Mouse (Mus musculus): Measurements from ENCODE around the gene Mlxip. TPM values are rescaled to one million over a fixed set of nuclear protein-coding genes. Genes with fewer than 3 reads are reported as not detected.

Gene Mlxip
- polyA plus RNA-seq, 1 experiment from 2014 or later: 22.7 TPM

DNA sequence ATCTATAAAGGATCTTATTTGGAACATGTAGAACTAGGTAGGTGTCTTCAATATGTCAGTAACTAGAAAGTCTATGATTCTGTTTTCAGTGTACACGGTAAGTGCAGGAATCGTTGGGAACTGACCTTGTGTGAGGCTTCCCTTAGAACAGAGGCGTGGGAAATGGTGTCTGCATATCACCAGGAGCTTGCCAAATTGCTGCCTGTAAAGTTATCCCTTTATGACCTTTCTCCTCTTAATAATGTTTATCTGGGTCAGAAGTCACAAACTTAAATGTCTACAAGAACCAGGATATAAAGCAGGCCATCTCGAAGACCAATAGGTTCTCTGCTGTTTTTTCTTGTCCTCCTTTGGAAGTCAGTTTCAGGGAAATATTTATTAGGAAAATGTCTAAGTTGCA is 17.6 kb downstream of the Mlxip start:
- H3K27ac ChIP-seq (ENCODE audit: low read depth, low read length): no peak overlapping the region
- no peak overlapping the region for H3K4me3 ChIP-seq (ENCODE audit: low read depth, low read length)
- peaks cover 3% of the 10 kb centered on the region; the same call in 1 of the 2 replicates for H3K36me3 ChIP-seq (ENCODE audit: control insufficient read depth, insufficient read depth, low read length)
- no peaks in the 10 kb centered on the region for H3K27me3 ChIP-seq (ENCODE audit: control insufficient read depth, insufficient read depth, low read length)
- H3K9me3 ChIP-seq (ENCODE audit: control insufficient read depth, low read length): no peaks in the 10 kb centered on the region
- DNase-seq (ENCODE audit: low spot score) (no peak), ATAC-seq (replicated peaks; ENCODE audit: low FRiP score) (no peak)
- WGBS: 97% methylated on average over 4 of the region's 4 CpGs
- no peak overlapping the region for H3K9ac ChIP-seq (ENCODE audit: low read length)
- no peak overlapping the region for H3K4me2 ChIP-seq (ENCODE audit: low read depth, low read length, severe bottlenecking)
- peaks cover 5% of the 10 kb centered on the region; the same call in 1 of the 2 replicates for H3K4me1 ChIP-seq (replicated peaks; ENCODE audit: control insufficient read depth, insufficient read depth, low read length)

DNA sequence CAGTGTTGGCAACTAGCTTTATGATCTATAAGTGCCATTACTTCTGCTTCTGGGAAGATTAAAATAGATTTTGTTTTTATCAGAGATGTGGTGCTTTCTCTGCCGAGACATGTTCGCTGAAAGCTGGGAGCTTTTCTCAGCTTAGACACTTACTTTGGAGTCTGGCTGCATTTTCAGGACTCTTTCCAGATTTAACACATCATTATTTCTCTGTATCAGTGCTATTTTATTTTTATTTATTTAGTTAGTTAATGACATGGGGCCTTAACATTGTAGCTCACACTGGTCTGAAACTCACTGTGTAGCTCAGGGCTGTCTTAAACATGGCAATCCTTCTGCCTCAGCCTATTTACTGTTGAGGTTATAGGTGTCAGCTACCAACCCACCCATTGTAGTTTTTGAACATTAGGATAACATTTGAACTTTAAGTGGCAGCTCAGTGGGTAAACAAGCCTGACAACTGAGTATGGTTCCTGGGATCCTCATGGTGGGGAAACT is 19.3 kb downstream of the Mlxip start:
- Histone ChIP-seq H3K4me2 (ENCODE audit: low read depth, low read length, severe bottlenecking) (no peak overlapping the region), H3K4me1 (replicated peaks; ENCODE audit: control insufficient read depth, insufficient read depth, low read length) (peaks cover 5% of the 10 kb centered on the region; the same call in 1 of the 2 replicates), H3K9ac (ENCODE audit: low read length) (no peak overlapping the region), H3K36me3 (ENCODE audit: control insufficient read depth, insufficient read depth, low read length) (peaks cover 3% of the 10 kb centered on the region; the same call in 1 of the 2 replicates), H3K9me3 (ENCODE audit: control insufficient read depth, low read length) (no peaks in the 10 kb centered on the region), H3K27ac (ENCODE audit: low read depth, low read length) (no peak overlapping the region), H3K4me3 (ENCODE audit: low read depth, low read length) (no peak overlapping the region), H3K27me3 (ENCODE audit: control insufficient read depth, insufficient read depth, low read length) (no peaks in the 10 kb centered on the region)
- no peak for ATAC-seq (replicated peaks; ENCODE audit: low FRiP score)
- no peak for DNase-seq (ENCODE audit: low spot score)
- WGBS: 96% methylated on average over 2 of the region's 2 CpGs

DNA sequence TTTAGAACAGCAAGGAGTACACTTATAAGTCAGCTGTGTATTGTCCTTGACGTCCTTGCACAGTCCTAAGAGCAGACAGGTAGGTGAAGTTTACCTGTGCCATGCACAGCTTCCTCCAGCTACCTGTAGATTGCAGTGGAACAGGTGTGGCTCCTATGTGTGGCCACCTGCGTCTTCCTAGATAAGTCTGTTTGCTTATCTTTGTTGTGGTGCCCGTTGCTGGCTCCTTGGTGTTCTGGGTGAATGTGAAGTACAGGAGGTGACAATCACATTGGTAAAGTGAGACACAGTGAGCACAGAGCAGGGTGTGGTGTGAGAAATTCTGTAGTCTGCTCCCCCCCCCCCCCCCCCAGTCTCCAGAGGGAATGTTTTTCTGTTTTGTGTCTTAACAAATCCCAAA is 21.6 kb downstream of the Mlxip start:
- Histone ChIP-seq H3K4me3 (ENCODE audit: low read depth, low read length) (no peak overlapping the region), H3K4me2 (ENCODE audit: low read depth, low read length, severe bottlenecking) (no peak overlapping the region), H3K4me1 (replicated peaks; ENCODE audit: control insufficient read depth, insufficient read depth, low read length) (peaks cover 5% of the 10 kb centered on the region; the same call in 1 of the 2 replicates), H3K27ac (ENCODE audit: low read depth, low read length) (no peak overlapping the region), H3K27me3 (ENCODE audit: control insufficient read depth, insufficient read depth, low read length) (no peaks in the 10 kb centered on the region), H3K36me3 (ENCODE audit: control insufficient read depth, insufficient read depth, low read length) (no peaks in the 10 kb centered on the region), H3K9ac (ENCODE audit: low read length) (no peak overlapping the region), H3K9me3 (ENCODE audit: control insufficient read depth, low read length) (no peaks in the 10 kb centered on the region)
- ATAC-seq (replicated peaks; ENCODE audit: low FRiP score): no peak
- 79% methylated on average over 3 of the region's 3 CpGs for WGBS
- DNase-seq (ENCODE audit: low spot score): no peak

DNA sequence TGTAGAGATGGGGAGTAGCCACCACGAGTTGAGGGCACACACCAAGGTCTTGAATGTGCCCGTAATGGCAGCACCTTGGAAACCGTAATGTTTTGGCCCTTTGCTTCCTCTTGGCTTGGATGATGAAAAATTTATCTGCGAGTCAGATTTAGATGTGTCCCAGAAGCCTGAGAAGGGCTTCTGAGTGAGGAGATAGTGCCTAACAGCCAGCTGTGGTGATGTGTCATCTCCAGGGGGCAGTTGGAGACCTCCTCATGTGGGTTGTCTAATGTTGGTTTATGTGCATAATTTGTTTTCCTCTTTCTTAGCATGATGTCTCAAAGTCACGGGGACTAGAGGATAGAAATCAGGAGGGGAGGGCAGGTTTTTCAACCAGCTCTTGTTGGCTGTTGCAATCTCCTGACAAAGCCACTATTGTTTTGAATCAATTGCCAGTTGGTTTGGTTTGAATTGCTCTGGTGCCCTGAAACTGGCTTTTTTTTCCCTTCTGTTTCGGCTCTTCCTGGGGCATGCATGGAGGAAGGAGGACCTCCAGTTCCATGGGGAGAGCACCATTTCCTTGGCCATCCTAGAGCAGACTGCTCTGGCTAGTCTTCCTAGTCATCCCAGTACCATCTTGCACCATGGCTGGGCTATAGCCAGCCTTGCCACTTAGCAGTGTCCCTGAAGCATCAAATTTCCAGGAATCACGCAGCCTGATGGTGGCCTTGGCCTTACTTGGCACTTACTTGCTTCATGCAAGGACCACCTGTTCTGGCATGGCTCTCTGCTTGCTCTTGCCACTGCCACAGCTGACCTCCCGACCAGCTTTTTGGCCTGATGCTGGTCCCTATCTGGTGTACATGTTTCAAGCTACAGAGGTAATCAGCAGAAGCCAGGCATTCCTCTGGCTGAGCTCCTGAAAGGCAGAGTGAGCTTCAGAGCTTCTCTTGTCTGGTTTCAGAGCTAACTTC is 22.2 kb downstream of the Mlxip start:
- Histone ChIP-seq H3K4me2 (ENCODE audit: low read depth, low read length, severe bottlenecking) (no peak overlapping the region), H3K27me3 (ENCODE audit: control insufficient read depth, insufficient read depth, low read length) (no peaks in the 10 kb centered on the region), H3K9ac (ENCODE audit: low read length) (no peak overlapping the region), H3K36me3 (ENCODE audit: control insufficient read depth, insufficient read depth, low read length) (no peaks in the 10 kb centered on the region), H3K27ac (ENCODE audit: low read depth, low read length) (no peak overlapping the region), H3K4me3 (ENCODE audit: low read depth, low read length) (no peak overlapping the region), H3K9me3 (ENCODE audit: control insufficient read depth, low read length) (no peaks in the 10 kb centered on the region), H3K4me1 (replicated peaks; ENCODE audit: control insufficient read depth, insufficient read depth, low read length) (peaks cover 5% of the 10 kb centered on the region; the same call in 1 of the 2 replicates)
- 69% methylated on average over 8 of the region's 8 CpGs for WGBS
- no peak for ATAC-seq (replicated peaks; ENCODE audit: low FRiP score)
- no peak for DNase-seq (ENCODE audit: low spot score)

DNA sequence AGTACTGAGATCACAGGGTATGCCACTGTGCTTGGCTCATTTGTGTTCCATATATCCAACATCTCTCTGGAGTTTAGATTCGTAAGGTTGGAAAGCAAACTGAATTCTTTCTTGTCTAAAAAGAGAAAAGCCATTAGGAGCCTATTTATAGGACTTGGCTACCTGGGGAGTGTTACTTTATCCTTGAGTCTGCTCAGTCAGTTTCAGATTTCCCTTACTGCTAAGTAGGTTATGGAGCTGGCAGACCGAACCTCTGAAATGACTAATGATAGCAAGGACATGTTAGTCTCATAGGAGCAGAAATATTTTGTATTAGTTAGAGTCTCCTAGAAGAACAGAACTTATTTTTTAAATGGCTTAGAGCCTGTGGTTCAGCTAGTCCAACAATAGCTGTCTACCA is 29.3 kb downstream of the Mlxip start:
- Histone ChIP-seq H3K9ac (ENCODE audit: low read length) (no peak overlapping the region), H3K36me3 (ENCODE audit: control insufficient read depth, insufficient read depth, low read length) (no peaks in the 10 kb centered on the region), H3K9me3 (ENCODE audit: control insufficient read depth, low read length) (no peaks in the 10 kb centered on the region; the same call in 1 of the 2 replicates), H3K4me3 (ENCODE audit: low read depth, low read length) (no peak overlapping the region), H3K27me3 (ENCODE audit: control insufficient read depth, insufficient read depth, low read length) (no peaks in the 10 kb centered on the region), H3K4me2 (ENCODE audit: low read depth, low read length, severe bottlenecking) (no peak overlapping the region), H3K27ac (ENCODE audit: low read depth, low read length) (no peak overlapping the region), H3K4me1 (replicated peaks; ENCODE audit: control insufficient read depth, insufficient read depth, low read length) (no peaks in the 10 kb centered on the region)
- DNase-seq (ENCODE audit: low spot score): no peak
- WGBS: 70% methylated on average over 2 of the region's 2 CpGs
- ATAC-seq (replicated peaks; ENCODE audit: low FRiP score): no peak

DNA sequence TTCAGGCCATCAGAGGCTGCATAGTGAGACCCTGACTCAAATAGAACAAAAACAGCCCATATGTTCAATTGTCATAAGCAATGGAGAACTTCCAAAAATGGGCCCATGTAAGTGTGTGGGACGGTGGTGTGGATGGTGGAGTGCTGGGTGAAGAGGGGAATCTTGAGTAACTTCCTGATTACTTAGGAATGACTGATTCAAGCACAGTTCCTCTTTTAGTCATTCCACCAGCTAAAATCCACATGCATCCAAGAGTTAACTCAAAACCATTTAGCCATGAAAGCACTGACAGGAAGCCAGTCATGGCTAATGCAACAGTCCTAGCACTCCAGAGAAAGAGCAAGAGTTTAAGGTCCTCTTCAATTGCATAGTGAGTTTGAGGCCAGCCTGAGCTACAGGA is 33.0 kb downstream of the Mlxip start:
- H3K27ac ChIP-seq (ENCODE audit: low read depth, low read length): no peak overlapping the region
- WGBS: 89% methylated on average over 1 of the region's 1 CpGs
- H3K9me3 ChIP-seq (ENCODE audit: control insufficient read depth, low read length): no peaks in the 10 kb centered on the region; the same call in 1 of the 2 replicates
- no peaks in the 10 kb centered on the region for H3K36me3 ChIP-seq (ENCODE audit: control insufficient read depth, insufficient read depth, low read length)
- H3K4me1 ChIP-seq (replicated peaks; ENCODE audit: control insufficient read depth, insufficient read depth, low read length): no peaks in the 10 kb centered on the region
- no peak overlapping the region for H3K9ac ChIP-seq (ENCODE audit: low read length)
- DNase-seq (ENCODE audit: low spot score) (no peak), ATAC-seq (replicated peaks; ENCODE audit: low FRiP score) (no peak)
- no peak overlapping the region for H3K4me2 ChIP-seq (ENCODE audit: low read depth, low read length, severe bottlenecking)
- no peaks in the 10 kb centered on the region for H3K27me3 ChIP-seq (ENCODE audit: control insufficient read depth, insufficient read depth, low read length)
- H3K4me3 ChIP-seq (ENCODE audit: low read depth, low read length): no peak overlapping the region

DNA sequence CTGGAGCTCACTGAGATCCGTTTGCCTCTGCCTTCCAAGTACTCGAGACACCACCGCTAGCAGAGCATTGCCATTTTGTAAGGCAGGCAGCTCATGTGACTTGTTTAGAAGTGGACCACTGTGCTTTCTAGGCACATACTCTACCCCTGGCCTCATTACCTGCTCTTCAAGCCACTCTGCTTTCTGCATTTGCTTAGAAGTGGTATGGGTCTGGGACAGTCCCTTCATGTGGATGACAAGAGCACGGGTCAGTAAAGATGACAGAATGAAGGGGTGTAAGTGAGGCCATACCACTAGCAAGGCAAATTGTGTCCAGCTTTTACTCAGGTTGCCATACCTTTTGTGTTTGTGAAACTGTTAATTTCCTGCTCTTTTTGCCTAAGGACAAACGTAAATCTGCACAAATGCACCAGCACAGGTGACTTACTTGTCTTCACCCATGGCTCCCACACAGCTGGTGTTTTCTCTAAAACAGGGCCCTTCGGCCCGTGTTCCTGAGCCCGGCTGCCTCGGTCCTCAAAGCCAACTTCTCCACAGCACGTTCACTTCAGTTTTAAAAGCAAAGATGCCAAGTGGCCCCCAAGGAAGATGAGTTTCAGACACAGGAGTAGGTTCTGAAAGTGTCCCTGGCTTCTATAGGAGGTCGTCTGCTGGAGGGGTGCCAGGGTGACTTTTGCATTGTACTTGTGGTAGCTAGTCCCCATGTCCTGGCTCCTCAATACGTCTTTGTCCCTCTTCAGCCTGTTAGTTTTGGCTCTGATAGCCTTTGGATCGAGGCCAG is 37.1 kb downstream of the Mlxip start:
- DNase-seq (ENCODE audit: low spot score): no peak
- no peak overlapping the region for H3K27ac ChIP-seq (ENCODE audit: low read depth, low read length)
- no peaks in the 10 kb centered on the region; the same call in 1 of the 2 replicates for H3K9me3 ChIP-seq (ENCODE audit: control insufficient read depth, low read length)
- H3K4me1 ChIP-seq (replicated peaks; ENCODE audit: control insufficient read depth, insufficient read depth, low read length): no peaks in the 10 kb centered on the region
- 85% methylated on average over 13 of the region's 13 CpGs for WGBS
- no peak overlapping the region for H3K4me2 ChIP-seq (ENCODE audit: low read depth, low read length, severe bottlenecking)
- H3K4me3 ChIP-seq (ENCODE audit: low read depth, low read length): no peak overlapping the region
- no peaks in the 10 kb centered on the region for H3K36me3 ChIP-seq (ENCODE audit: control insufficient read depth, insufficient read depth, low read length)
- H3K27me3 ChIP-seq (ENCODE audit: control insufficient read depth, insufficient read depth, low read length): no peaks in the 10 kb centered on the region
- no peak overlapping the region for H3K9ac ChIP-seq (ENCODE audit: low read length)
- ATAC-seq (replicated peaks; ENCODE audit: low FRiP score): no peak

DNA sequence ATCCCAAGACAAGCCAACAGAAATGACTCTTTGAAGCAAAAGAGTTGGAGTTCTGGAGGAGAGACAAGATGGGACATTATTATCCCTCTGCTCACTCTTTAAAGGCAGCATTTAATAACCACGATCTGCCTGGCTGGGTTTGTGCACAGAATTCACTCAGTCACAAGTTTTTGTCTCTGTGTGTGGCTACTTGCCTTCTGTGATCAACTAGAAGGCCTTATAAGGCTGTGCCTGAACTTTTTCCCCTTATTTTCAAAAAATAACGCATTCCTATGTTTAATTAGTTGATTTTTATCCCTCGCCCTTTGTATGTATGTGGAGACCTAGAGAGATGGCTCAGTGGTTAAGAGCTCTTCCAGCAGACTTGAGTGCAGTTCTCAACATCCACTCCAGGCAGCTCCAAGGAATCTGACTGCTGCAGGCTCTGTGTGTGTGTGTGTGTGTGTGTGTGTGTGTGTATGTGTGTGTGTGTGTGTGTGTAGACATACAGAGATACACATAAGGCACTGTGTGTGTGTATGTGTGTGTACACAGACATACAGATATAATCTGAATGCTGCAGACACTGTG is 37.8 kb downstream of the Mlxip start:
- no peak for ATAC-seq (replicated peaks; ENCODE audit: low FRiP score)
- Histone ChIP-seq H3K4me2 (ENCODE audit: low read depth, low read length, severe bottlenecking) (no peak overlapping the region), H3K4me1 (replicated peaks; ENCODE audit: control insufficient read depth, insufficient read depth, low read length) (no peaks in the 10 kb centered on the region), H3K36me3 (ENCODE audit: control insufficient read depth, insufficient read depth, low read length) (no peaks in the 10 kb centered on the region), H3K9me3 (ENCODE audit: control insufficient read depth, low read length) (no peaks in the 10 kb centered on the region), H3K27ac (ENCODE audit: low read depth, low read length) (no peak overlapping the region), H3K9ac (ENCODE audit: low read length) (no peak overlapping the region), H3K27me3 (ENCODE audit: control insufficient read depth, insufficient read depth, low read length) (no peaks in the 10 kb centered on the region), H3K4me3 (ENCODE audit: low read depth, low read length) (no peak overlapping the region)
- DNase-seq (ENCODE audit: low spot score): no peak
- WGBS: 81% methylated on average over 3 of the region's 3 CpGs
